Mouse (Mus musculus) cerebellum, adult 18-20 months (tissue): Measurements from ENCODE around the gene Rcc1l.
A peak's percentile ranks its signal among the peaks of the same experiment; 100 is the strongest.

Source experiments
- DNase-seq, 2 experiments: peaks; one replicate each; pipeline ENCODE4 v3.0.0; 2021

The Rcc1l gene

DNA sequence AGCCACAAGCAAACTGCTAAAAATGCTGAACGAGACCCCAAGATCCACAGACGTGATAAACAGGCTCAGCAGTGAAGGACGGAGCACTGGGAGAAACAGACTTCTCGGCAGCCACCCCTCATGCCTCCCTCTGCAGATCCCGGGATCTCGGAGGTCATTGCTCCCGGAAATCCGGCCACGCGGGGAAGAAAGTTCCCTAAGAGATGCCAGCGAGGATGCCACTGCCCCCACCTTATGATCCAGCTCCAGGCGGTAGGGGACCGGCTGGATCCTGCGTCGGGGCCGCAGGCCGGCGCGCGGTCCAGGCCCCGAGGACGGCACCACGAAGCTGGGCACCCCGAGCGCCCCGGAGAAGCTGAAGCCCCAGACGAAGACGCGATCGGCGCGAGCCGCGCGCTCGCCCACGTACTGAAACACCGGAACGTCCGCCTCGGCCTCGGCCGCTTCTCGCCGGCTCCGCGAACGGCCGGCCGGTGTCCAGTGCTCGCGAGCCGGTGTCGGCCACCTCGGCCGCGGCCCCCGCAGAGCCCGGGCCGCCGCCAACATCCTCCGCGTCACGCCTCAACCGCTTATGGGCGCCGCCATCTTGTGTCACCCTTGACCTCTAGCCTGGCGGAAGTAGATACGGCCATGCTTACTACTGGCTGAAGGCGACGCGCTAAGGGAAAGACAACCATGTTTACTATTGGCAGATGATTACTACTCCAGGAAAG lies at the start of gene Rcc1l:
Rcc1l (minus strand) TSS at position 606 of the 713 bp plus-strand sequence.
- DNase-seq: peak; percentile 87

DNA sequence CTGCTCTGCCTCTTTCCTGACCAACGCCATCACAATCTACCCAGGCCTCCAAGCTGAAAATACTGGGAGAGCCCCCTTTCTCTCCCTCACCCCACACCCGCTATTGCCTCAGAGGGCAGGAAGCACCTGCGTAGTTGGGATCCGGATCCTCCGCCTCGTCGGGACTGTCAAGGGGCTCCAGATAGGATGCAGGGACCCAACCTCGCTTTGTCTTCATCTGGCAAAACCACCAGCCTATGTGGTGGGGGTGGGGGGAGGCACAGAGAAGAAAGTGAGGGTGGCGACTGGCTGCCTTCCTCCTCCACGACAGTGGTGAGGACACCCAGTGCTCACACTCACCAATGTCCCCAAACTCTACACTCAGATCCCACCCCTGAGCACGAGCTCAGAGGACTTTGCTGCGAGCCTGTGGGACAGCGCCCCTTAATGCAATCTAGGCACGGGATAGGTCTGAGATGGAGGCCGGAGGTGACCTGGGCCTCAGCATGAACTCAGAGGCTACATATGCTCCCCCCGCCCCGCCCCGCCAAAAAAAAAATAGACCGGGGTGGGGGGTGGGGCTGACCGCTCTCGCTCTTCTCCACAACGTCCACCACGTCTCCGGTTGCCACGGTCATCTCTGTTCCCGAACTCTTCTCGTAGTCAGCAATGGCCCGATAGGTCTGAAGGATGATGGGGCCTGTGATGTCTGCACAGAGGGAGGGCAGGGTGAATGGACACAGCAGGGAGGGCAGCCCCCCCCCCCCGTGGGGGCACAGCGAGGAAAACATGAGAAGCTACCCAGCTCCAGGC lies 48.7 kb upstream of the Rcc1l start:
- DNase-seq: no peak

DNA sequence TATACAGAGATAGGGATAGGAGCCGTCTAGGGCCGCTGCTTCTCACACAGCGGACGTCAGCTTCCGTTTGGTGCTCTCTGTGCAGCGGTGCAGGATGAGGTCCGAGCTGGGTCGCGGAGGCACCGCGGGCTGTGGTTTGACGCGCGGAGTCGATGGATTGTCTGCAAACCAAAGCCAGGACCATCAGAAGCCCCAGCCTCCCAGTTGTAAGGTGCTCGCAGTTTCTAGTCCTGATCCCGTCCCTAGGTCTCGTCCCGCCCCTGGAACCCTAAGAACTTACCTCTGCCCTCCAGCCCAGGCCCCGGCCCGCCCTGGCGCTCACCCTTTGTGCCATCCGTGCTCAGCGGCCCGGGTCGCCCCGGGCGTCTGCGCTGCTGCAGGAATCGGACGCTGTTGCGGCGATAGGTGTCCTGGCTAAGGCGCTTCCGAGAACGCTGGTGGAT lies 45.2 kb upstream of the Rcc1l start:
- no peak for DNase-seq

- DNase-seq: no peak
These were observed 44.7 kb upstream of the Rcc1l start for GRCm38 (mm10) chr5:134221278-134221677.

GRCm38 (mm10) chr5:134217900-134218299 lies 41.3 kb upstream of the Rcc1l start:
- DNase-seq: no peak

- DNase-seq: no peak
These were observed 37.6 kb upstream of the Rcc1l start for GRCm38 (mm10) chr5:134214021-134214806.

DNA sequence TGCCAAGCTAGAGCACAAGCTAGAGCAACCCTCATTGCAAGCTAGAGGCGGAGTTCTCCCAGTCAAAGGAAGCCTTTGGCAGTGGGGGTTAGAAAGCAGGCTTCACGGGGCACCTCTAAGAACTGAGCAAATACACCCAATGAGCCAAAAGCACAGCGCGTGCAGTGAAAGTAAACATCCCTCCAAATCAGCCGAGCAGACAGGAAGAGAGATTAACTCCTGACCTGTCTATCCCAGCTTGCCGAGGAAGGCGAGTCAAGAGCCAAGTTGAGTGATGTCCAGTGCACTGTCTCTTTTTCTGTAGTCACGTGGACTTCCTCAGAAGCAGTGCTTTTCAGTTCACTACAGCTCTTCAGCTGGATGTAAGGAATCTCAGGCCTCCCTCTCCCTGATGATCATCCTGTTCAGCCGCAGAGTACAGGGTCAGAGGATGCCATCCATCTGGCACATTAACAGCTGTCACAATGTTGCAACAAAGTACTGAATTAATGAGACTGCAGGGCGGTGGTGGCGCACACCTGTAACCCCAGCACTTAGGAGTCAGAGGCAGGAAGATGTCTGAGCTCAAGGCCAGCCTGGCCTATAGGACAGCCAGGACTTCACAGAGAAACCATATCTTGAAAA lies 33.5 kb upstream of the Rcc1l start:
- DNase-seq: no peak

DNA sequence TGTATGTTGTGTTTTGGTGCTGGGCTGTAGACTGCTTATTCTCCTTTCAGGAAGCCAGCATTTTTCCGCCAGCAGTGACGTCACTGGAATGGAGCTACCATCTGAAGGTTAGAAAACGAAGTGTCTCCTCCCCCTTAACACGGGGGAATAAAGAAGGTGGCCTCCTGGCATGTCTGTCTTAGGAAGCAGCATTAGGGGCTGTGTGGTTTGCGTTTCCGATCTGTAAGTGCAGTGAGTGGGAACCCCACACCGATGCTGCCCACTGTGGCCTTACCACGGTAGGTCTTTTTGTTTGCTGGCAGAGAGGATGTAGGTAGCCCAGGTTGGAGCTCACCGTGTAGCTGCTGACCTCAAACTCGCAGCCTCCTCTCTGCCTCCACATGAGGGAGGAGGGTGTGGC lies 30.1 kb upstream of the Rcc1l start:
- no peak for DNase-seq

- no peak for DNase-seq
These were observed 17.1 kb upstream of the Rcc1l start for GRCm38 (mm10) chr5:134193664-134194063.

GRCm38 (mm10) chr5:134188571-134188970 lies 12.0 kb upstream of the Rcc1l start:
- DNase-seq: no peak

GRCm38 (mm10) chr5:134186961-134187731 lies 10.6 kb upstream of the Rcc1l start:
- peak; percentile 35 to 40 for DNase-seq

DNA sequence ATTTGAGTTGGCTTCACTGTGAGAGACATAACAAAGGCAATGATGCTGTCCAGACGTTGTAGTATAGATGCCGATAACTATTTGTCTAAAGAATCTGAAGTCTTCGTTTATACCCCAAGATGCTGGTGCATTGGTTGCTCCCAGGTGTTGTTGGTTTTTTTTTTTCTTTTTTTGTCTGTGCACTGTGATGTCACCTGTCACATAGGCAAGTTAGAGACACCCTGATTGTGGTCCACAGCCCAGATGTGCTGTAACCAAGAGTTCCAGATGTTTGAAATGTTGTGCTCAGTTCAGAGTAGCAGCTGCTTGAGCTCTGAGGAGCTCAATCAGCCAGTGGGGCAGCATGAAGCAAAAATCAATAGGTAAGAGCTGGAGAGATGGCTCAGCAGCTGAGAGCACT lies 9.5 kb upstream of the Rcc1l start:
- DNase-seq: no peak

DNA sequence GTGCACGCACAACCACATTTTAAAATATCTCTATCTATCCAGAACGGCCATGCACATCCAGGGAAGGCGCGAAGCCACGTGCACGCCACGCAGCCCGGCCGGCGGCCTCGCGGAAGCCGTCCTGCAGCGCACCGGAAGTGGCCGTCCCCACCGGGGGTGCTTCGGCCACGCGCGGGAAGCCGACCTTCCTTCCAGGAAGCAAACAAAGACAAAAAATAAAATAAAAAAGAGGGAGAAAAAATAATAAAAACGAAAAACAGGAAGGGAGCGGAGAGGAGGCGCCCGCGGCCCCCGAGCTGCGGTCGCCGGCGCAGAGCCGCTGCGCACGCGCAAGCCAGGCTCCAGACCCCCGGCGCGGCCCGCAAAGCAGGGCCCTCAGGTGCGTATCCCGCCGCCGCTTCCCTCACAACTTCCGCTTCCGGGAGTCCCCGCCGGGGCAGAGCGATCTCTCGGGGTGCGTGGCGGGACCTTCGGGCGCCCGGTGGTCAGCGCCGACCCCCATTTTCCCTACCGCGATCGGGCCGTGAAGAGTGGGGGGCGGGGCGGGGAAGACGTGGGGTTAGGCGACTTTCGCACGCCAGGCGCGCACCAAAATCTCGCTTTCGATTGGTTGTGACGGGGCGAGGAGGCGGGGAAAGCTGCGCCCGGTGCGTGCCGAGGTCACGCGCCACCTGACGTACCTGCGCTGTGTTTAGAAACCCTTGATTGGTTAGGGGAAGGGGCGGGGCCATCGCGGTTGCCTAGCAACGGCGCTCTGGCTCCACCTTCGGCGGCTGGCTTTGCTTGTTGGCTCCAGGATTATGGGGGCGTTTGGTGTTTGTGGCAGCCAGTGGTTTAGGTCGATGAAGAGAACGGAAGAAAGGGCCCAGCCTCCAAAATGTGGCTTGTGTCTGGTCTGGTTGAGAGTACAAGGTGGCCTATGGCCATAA lies 7.6 kb upstream of the Rcc1l start, which contains the start of gene Gtf2ird2:
Gtf2ird2 (plus strand) TSS at position 140 of the 929 bp plus-strand sequence.
- DNase-seq: peak; percentile 99 to 100

DNA sequence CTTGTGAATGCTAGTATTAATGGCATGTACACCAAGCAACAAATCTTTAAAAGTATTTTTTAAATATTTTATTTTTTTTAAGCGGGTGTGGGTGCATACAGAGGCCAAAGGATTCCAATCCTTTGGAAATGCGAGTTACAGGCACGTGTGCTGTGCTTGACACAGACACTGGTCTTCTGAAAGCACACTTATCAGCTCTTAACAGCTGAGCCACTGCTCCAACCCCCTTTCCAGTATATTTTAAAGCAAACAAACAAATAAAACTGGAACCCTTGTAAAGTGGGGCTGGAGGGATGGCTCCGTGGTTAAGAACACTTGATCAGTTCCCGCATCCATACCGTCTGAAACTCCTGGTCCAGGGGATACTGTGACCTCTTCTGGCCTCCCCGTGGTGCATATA lies 6.6 kb upstream of the Rcc1l start:
- no peak for DNase-seq

DNA sequence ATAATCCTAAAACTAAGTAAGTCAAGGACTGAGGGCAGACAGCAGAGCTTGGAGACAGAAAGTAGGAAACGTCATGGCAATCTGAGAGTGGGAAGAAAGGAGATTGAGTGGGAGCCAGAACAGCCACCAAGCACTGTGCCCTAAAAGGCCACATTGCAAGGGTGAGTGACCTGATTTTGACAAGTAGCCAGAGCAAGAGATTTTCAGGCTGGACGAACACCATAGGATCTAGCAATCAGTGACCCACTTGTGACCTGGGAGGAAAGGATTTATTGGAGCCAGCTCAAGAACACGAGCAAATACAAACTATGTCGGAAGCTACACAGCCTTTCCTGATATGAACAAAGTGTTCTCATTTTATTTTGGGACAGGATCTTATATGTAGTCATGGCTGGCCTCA lies 6.2 kb upstream of the Rcc1l start:
- no peak for DNase-seq

GRCm38 (mm10) chr5:134182172-134182571 lies 5.6 kb upstream of the Rcc1l start:
- no peak for DNase-seq

GRCm38 (mm10) chr5:134179871-134180270 lies 3.3 kb upstream of the Rcc1l start:
- peak; percentile 80 to 83 for DNase-seq

GRCm38 (mm10) chr5:134178536-134178935 lies 2.0 kb upstream of the Rcc1l start:
- DNase-seq: no peak

DNA sequence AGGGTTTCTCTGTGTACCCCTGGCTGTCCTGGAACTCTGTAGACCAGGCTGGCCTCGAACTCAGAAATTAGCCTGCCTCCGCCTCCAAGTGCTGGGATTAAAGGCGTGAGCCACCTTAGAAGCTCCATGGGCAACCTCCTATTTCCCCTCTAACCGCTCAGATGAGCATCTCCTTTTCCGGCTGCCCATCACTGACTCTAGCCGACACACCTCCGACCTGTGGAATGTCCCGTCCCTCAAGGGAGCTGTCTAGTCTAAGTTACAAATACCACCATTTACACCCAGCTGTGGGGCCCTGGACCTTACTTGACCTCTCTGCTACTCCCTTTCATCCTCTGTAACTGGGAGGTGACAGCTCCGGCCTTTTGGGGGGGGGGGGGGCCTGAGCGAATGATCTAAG lies 878 bp downstream of the Rcc1l start:
- no peak for DNase-seq

DNA sequence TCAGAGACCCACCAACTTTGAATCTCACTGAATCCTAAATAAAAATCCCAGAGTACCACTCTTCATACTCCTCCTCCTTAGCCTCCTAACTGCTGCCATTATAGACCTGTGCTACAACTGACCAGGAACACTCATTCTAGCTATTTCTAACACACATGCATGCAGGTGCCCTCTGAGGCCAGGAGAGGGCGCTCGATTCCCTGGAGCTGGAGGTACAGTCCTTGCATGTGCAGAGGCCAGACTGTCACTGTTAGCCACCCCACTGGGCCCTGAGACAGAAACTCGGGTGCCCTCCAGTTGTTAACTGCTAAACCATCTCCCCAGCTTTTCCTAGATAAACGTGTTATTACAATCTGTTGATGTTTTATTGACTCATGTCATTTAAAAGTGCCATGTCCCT lies 3.4 kb downstream of the Rcc1l start:
- no peak for DNase-seq

DNA sequence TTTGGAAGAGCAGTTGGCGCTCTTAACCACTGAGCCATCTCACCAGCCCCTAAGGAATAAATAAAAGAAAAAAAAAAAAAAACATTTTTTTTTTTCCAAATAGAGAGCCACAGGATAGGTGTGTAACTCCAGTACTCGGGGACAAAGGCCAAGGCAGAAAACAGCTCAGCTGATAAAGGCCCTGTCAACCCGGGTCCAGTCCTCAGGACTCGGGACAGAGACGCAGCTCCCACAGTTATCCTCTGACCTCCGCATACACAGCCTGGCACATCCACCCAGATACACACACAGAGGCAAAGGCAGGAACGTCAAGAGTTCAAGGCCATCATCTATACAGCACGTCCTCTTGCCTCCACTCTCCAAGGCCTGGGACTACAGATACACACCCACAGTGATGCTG lies 6.4 kb downstream of the Rcc1l start:
- no peak for DNase-seq
